Mouse (Mus musculus) adrenal gland, adult 8-10 months (tissue): ENCODE results near the gene Cpn1. TPM values are rescaled to one million over a fixed set of nuclear protein-coding genes. Genes with fewer than 3 reads are reported as not detected.

Experiments
- DNase-seq: peaks from one replicate; pipeline ENCODE4 v3.0.0; 2022
- total RNA-seq, 4 experiments: library from RNA; stranded (reverse); gene quantifications; 2 replicates each; pipeline ENCODE4 v1.2.4; 2022

Cpn1 gene
- total RNA-seq, result under 1 TPM in 1 of 4 experiments, not detected in 3; 0.12 TPM

DNA sequence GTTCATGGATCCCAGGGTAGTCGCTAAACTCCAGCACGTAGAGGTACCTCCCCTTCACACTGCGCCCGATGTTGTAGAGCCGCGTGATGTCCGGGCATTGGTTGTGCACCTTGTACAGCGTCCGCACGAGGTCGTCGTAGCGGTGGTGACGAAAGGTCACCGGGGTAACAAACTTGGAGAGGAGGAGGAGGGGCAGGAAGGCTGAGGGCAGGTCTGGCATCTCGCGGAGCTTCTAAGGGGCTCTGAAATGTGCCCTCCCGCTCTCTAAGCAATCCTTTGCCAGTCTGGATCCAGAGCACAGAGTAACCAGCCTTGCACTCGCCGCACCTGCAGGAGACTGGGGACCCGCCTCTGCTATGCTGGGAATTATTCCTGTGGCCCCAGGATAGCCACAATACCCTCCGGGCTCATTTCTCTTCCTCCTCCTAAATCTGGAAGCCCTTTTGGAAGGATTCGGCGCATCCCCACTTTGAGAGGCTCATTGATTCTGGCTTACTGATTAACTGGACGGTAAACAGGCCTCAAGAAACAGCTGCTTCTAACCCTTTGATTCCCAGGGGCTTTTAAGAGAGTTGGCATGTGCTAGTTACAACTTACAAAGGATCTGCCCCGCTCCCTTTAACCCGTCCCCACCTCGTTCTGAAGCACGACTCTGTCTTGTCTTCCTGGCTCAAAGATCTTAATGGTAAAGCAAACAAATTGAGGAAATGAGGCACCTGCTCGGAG, at the start of gene Cpn1:
Cpn1 (minus strand) TSS at position 488 of the 726 bp plus-strand sequence.
- DNase-seq, result no peak

DNA sequence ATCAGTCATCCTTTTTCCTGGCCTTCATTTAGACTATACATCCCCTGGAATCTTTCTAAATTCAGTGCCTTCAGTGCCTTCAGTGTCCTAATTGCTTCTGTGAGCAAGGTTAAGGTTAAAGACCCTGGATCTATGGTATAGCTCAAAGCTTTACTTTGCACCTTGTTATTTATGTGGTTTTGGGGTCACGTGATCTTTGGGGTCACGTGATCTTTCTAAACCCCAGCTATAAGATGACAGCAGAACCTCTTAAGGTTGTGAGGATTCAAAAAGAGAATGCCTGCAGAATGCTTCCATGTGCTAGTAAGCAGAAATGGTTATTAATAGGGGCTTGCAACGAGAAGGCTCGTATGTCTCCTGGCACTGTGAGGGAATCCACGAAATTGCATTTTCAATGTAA, 47.0 kb upstream of the Cpn1 start:
- no peak for DNase-seq

- DNase-seq, result no peak
Measured at GRCm38 (mm10) chr19:44032046-44032744, 45.8 kb upstream of the Cpn1 start.

GRCm38 (mm10) chr19:44030024-44030423, 43.7 kb upstream of the Cpn1 start:
- no peak for DNase-seq

DNA sequence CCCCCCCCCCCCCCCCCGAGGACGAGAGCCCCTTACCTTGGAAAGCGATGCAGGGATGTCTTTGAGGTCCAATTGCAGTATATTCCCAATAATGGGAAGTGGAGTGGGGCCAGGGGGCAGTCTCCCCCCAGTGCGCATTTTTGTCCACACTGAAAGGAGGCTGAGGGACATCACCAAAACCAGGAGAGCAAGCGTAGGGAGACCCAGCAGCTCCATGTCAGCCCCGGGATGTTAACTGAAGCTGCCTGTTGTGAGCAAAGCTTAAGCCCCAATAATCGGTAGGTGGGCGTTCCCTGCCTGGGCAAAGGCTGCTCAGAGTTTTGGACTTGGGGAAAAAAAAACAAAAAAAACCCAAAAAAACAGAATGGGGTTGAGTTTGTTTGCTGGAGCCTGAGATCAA, 42.6 kb upstream of the Cpn1 start, which contains the start of gene Cyp2c23:
Cyp2c23 (minus strand) TSS at position 237 of the 400 bp plus-strand sequence.
- DNase-seq, result no peak

DNA sequence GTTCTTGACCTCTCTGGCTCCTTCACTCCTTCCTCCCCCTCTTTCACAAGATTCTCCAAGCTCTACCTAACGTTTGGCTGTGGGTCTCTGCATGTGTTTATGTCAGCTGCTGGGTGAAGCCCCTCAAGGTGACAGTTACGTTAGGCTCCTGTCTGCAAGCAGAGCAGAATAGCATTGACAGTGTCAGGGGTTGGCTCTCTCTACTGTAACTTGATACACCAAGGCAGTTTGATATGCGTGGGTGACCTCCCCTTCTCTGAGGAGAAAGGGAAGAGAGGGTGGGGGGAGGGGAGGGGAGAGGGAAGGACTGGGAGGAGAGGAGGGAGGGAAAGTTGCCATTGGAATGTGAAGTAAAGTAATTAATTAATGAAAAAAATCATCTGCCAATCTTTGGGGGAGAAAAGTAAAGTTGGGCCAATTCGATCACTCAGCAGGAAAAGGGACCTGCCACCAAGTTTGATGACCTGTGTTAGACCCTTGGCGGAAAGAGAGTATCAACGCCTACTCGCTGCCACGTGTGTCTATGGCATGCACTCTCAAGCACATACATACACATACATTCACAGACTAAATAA, 40.7 kb upstream of the Cpn1 start:
- no peak for DNase-seq

- DNase-seq, result peak; percentile 31
Measured at GRCm38 (mm10) chr19:44024921-44025585, 38.7 kb upstream of the Cpn1 start.

DNA sequence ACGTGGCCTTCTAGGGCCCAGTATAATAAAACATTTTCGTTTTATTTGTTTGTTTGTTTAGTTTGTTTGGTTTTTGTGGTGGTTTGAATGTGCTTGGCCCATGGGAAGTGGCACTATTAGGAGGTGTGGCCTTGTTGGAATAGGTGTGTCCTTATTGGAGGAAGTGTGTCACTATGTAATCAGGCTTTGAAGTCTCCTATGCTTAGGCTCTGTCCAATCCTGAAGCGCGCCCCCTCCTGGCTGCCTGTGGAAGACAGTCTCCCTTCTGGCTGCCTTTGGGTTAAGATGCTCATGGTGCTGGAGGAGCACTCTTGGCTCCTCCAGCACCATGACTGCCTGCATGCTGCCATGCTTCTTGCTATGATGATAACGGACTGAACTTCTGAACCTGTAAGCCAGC, 36.7 kb upstream of the Cpn1 start:
- DNase-seq, result no peak

DNA sequence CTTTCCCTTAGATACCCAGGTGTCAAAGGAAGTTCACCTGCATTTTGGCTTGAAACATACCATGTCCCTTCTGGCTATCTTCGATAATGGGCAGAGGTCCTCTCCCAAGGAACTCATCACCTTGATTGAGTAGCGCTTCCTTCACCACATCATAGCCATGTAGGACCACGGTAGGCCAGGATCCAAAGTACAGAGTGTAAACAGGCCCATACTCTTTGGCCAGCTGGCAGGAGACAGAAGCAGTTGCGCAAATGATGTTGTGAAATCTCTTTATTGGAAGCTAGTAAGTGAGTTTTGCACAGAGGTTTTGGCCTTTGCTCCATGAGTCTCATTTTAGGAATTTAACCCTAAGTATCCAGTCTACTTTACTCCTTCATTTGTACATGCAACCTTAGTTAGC, 35.1 kb upstream of the Cpn1 start:
- DNase-seq, result peak; percentile 65

DNA sequence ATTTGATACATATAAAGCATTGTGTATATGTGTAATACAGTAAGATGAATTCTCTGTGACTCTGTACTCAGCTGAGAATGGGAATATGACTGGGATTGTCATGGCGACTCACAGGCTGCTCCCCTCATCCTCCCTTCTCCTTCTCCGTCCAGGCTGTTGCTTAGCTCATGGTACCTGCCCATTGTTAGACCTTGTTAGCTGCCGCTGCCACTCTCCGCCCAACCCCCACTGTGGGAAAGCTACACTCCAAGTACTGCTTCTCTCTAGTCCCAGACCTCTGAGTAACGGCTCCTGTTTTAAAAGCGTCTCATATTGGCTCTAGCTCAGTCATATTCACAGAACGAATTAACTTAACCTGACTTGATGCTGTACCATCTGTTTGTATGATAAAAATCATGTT, 33.4 kb upstream of the Cpn1 start:
- DNase-seq, result no peak

DNA sequence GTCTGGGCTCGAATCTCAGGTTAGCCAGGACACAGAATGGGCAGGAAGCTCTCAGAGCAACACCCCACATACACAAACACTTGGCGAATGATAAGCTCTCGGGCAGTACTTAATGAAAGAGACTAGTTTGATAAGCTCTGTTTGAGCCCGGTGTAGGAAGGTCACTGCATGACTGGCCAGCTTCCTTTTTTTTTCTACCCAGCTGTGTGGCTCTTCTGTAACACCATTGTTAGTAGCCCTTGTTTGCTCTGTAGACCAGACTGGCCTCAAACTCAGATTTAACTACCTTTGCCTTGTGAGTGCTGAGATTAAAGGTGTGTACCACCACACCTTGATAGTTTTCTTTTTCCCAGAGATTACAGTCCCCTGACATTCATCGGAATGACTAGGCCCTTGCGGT, 27.5 kb upstream of the Cpn1 start:
- no peak for DNase-seq

- DNase-seq, result no peak
Measured at GRCm38 (mm10) chr19:44008784-44009183, 22.4 kb upstream of the Cpn1 start.

GRCm38 (mm10) chr19:44007186-44007585, 20.8 kb upstream of the Cpn1 start:
- DNase-seq, result no peak

DNA sequence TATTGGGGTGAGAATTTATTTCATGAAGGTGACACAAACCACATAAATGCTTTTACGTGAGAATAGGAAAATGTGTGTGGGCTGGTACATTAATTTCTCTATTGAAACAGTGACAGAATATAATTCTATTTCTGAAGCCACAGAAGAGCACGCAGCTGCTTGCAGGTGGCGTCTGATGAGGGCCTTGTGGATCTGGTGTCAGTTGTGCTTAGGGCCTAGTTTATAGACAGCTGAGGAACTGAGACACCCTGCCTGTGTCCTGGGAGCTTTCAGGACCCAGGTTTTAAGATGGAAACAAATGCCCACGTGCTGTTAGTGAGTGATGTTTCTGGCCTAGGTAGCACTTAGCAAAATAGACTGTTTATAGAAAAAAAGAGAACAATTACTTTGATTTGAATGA, 18.7 kb upstream of the Cpn1 start:
- DNase-seq, result no peak

- no peak for DNase-seq
Measured at GRCm38 (mm10) chr19:44004261-44004660, 17.9 kb upstream of the Cpn1 start.

GRCm38 (mm10) chr19:44000720-44001119, 14.4 kb upstream of the Cpn1 start:
- no peak for DNase-seq

- DNase-seq, result no peak
Measured at GRCm38 (mm10) chr19:44000061-44000460, 13.7 kb upstream of the Cpn1 start.

DNA sequence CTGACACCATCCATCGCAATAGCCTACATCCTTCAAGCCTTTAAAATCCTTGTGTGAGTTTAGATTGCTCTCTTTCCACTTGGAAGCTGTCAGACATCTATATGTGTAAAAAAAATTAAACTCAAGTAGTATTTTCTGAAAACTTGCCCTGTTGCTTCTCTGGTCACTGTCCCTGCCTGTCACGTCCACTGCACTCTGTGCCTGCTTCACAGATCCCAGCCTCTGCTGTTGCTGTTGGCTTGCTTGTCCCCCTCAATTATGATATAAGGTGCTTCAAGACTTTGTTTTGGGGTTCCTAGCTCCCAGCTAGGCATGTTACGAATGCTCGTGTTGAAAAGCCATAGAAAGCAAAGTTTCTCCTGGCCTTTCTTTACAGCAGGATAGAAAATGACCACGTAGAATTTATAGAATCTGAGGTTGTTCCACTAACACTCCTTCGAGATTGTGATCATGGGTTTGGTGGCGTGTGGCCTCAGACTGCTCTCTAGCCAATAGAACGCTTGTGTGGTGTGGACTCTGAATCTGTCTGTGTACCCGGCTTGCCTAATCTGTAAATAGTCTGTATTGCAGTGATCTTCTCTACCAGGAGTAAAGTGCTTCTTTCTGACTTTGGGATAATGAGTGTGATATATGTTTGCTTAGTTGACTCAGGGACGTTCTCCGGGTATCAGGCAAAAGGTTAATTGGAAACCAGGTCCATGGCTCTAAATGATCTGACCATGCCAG, 12.6 kb upstream of the Cpn1 start:
- DNase-seq, result no peak

DNA sequence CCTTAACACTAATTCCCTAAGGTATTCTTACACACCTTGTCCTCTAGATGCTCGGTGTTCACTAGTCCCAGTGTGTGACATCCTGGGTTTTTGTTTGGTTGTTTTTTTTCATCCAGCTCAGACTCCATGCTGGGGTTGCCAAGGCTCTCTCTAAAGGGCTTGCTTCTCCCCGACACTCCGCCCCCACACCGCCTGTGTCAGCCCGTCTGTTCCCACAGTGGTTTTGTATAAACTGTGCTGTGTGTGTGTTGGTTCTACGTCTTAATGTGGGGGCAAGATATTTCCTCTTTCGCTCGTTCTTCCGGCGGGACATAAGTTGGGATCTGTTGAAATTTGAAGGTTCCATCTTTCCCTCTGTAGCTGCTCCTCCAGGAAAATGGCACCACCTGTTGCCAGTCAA, 11.7 kb upstream of the Cpn1 start:
- no peak for DNase-seq

- DNase-seq, result no peak
Measured at GRCm38 (mm10) chr19:43995427-43995826, 9.1 kb upstream of the Cpn1 start.

DNA sequence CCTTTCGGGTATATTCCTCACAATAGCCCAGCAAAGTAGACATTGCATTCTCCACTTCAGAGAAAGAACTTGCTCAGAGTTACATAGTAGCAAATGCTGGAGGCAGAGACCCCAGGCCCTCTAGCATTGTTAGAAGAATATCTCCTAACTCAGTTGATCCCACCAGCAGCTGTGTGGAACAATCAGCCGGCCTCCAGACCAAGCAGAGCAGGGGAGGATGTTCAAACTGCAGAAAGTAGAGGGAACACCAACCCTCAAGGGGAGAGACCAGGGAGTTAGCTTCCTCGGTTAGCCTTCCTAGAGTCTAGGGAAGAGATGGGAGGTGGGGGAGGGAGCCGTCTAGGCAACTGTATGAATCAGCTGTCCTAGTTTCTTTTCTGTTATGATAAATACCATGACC, 6.1 kb upstream of the Cpn1 start:
- no peak for DNase-seq

- DNase-seq, result no peak
Measured at GRCm38 (mm10) chr19:43990362-43990761, 4.0 kb upstream of the Cpn1 start.

DNA sequence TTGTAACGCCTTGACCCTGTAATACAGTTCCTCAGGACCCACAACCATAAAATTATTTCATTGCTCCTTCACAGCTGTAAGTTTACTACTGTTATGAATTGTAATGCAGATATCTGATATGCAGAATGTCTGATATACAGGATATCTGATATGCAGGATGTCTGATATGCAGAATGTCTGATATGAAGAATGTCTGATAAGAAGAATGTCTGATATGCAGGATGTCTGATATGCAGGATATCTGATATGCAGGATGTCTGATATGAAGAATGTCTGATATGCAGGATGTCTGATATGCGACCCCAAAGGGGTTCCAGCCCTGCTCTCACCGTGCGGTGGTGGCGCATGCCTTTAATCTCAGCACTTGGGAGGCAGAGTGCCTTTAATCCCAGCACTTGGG, 4.4 kb downstream of the Cpn1 start:
- no peak for DNase-seq
